In the genomic region with DNA sequence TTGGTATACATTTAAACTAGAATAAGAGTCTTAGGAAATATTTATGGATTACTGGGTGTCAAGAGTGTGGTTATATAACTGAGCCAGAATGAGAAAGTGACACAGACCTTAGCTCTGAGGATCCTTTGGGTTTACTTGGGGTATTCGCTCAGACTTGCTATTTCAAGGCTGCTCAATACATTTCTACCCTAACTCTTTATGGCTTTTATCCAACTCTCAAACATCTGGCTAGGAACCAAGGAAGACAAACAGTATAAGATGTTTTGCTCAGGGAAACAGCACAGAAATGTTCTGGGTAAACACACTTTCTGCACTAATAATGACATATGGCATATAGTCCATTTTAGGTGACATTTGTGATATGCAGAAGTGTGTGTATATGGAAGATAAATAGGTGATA, we compare ENCODE assay signal across 20 mouse cellular contexts.
"Had no signal": no experiment of that assay in that cellular context is flagged by ENCODE, and none has a peak within 500 bp of the region (broad histone marks: within the 10 kb centered on the region; RNA-seq: fewer than 3 reads in every experiment).

No protein-coding gene starts in this region.

- H3K36me3 ChIP-seq: liver, embryonic 12.5 days; midbrain, embryonic 10.5 days; midbrain, embryonic 12.5 days; neural tube, embryonic 13.5 days; neural tube, embryonic 15.5 days; stomach, embryonic 15.5 days had no signal

- H3K27me3 ChIP-seq: liver, embryonic 12.5 days; midbrain, embryonic 12.5 days; neural tube, embryonic 13.5 days; neural tube, embryonic 15.5 days; stomach, embryonic 15.5 days had no signal

- H3K27ac ChIP-seq: liver, embryonic 12.5 days; liver, embryonic 14.5 days; midbrain, embryonic 10.5 days; midbrain, embryonic 12.5 days; neural tube, embryonic 13.5 days; neural tube, embryonic 15.5 days; stomach, embryonic 15.5 days had no signal

- ATAC-seq: liver, embryonic 12.5 days had no signal

- H3K4me2 ChIP-seq: liver, embryonic 12.5 days; midbrain, embryonic 12.5 days; neural tube, embryonic 13.5 days; neural tube, embryonic 15.5 days; stomach, embryonic 15.5 days had no signal

- H3K9me3 ChIP-seq: liver, embryonic 12.5 days; midbrain, embryonic 10.5 days; midbrain, embryonic 12.5 days; neural tube, embryonic 13.5 days; neural tube, embryonic 15.5 days; stomach, embryonic 15.5 days had no signal

- H3K4me1 ChIP-seq: liver, embryonic 12.5 days; midbrain, embryonic 10.5 days; midbrain, embryonic 12.5 days; neural tube, embryonic 13.5 days; neural tube, embryonic 15.5 days; stomach, embryonic 15.5 days had no signal

- H3K9ac ChIP-seq: liver, embryonic 12.5 days; liver, embryonic 14.5 days; midbrain, embryonic 12.5 days; neural tube, embryonic 13.5 days; neural tube, embryonic 15.5 days; stomach, embryonic 15.5 days had no signal

- H3K4me3 ChIP-seq: liver, embryonic 12.5 days; midbrain, embryonic 10.5 days; midbrain, embryonic 12.5 days; myocyte; neural tube, embryonic 13.5 days; neural tube, embryonic 15.5 days; stomach, embryonic 15.5 days had no signal

- DNase-seq: lung, adult 2 months; lung, postnatal 10 days; lung, postnatal 4 days; midbrain, embryonic 14.5 days; retina, postnatal 1 day; right cerebral cortex, adult 18-20 months; right cerebral cortex, postnatal 25 days; right cerebral cortex, postnatal 4 days; spleen, adult 18-20 months; thymus, adult 18-20 months; thymus, postnatal 14 days; thymus, postnatal 4 days had no signal
